Mouse (Mus musculus): ENCODE measurements at regions not wholly inside any gene's neighbourhood (a gene's known extent, or its start where the extent isn't known, plus 50 kb on each side); places are given as distances from the start of the nearest gene placed in this dataset.

GRCm38 (mm10) chr2:79065321-79065720, 189.9 kb upstream of the Itga4 start:
- WGBS: 56% methylated on average over 1 of the region's 1 CpGs
- TF ChIP-seq CTCF (IDR thresholded peaks at IDR 0.05; ENCODE audit: borderline replicate concordance, control insufficient read depth, extremely low read depth, insufficient read depth, low read length, poor library complexity) (no peak), POLR2A (IDR thresholded peaks at IDR 0.05; ENCODE audit: control insufficient read depth, extremely low read depth, insufficient read depth, low read length, poor library complexity) (no peak)
- no peak overlapping the region for H3K27ac ChIP-seq (ENCODE audit: control insufficient read depth, insufficient read depth, low read length)

DNA sequence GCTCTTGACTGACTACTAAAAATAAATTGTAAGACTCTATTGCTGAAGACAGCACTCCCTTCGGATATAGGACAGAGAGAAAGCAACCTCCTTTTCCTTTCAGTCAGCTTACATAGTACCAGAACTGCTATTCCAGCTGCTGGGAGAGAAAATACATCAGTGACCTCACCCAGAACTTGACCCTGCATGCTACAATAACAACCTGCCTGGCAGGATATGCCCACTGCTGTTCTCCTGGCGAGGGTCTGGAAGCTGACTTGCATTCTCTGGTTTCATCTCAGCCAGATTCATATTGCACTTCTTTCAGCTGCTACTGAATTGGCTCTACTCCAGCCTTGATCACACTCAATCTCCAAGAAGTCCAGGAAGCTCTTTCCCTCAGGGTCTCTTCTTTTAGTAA, 179.1 kb upstream of the Itga4 start:
- 82% methylated on average over 2 of the region's 2 CpGs for WGBS
- TF ChIP-seq CTCF (IDR thresholded peaks at IDR 0.05; ENCODE audit: borderline replicate concordance, control insufficient read depth, extremely low read depth, insufficient read depth, low read length, poor library complexity): no peak
- TF ChIP-seq POLR2A (IDR thresholded peaks at IDR 0.05; ENCODE audit: control insufficient read depth, extremely low read depth, insufficient read depth, low read length, poor library complexity): no peak
- no peak for DNase-seq
- no peaks in the 10 kb centered on the region for H3K4me1 ChIP-seq (replicated peaks; ENCODE audit: control insufficient read depth, insufficient read depth, low read length)
- no peaks in the 10 kb centered on the region for H3K36me3 ChIP-seq (ENCODE audit: control insufficient read depth, insufficient read depth, low read length)
- H3K4me3 ChIP-seq (ENCODE audit: control insufficient read depth, insufficient read depth, low read length): no peak overlapping the region
- no peaks in the 10 kb centered on the region for H3K27me3 ChIP-seq (ENCODE audit: control insufficient read depth, insufficient read depth, low read length)
- H3K27ac ChIP-seq (ENCODE audit: control insufficient read depth, insufficient read depth, low read length): no peak overlapping the region

More at GRCm38 (mm10) chr2:79065321-79065720, 189.9 kb upstream of the Itga4 start:
- no peak for DNase-seq
- Histone ChIP-seq H3K36me3 (ENCODE audit: control insufficient read depth, insufficient read depth, low read length) (no peaks in the 10 kb centered on the region), H3K27me3 (ENCODE audit: control insufficient read depth, insufficient read depth, low read length) (no peaks in the 10 kb centered on the region), H3K4me1 (replicated peaks; ENCODE audit: control insufficient read depth, insufficient read depth, low read length) (no peaks in the 10 kb centered on the region), H3K4me3 (ENCODE audit: control insufficient read depth, insufficient read depth, low read length) (no peak overlapping the region)

DNA sequence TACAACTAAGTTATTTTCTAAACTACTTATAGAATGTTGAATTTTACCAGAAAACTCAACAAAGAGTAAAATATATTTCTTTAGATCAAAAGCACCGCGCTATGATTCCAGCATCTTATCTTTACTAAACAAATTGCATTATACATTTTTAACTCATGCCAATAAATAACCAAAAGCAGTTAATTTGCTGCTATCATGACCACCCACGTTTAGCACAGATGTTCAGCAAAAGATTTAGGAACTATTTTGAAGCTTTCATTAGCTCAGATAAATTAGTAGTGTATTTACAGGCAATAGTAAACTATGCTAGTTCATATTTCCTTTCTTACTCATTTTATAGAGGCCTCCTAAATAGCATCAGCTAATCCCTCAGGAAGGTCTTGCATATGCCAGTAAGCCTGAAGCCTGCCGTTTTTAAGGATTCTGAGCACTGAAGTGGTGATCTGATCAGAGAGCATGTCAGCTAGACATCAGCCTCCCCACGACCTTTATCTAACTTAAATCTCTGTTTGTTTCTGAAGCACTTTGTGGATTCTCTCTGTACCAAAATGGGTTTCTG, 176.3 kb upstream of the Itga4 start:
- Histone ChIP-seq H3K36me3 (ENCODE audit: control insufficient read depth, insufficient read depth, low read length) (no peaks in the 10 kb centered on the region), H3K4me1 (replicated peaks; ENCODE audit: control insufficient read depth, insufficient read depth, low read length) (no peaks in the 10 kb centered on the region), H3K27me3 (ENCODE audit: control insufficient read depth, insufficient read depth, low read length) (no peaks in the 10 kb centered on the region), H3K4me3 (ENCODE audit: control insufficient read depth, insufficient read depth, low read length) (no peak overlapping the region), H3K27ac (ENCODE audit: control insufficient read depth, insufficient read depth, low read length) (no peak overlapping the region)
- DNase-seq: no peak
- WGBS: 57% methylated on average over 5 of the region's 5 CpGs
- no peak for TF ChIP-seq POLR2A (IDR thresholded peaks at IDR 0.05; ENCODE audit: control insufficient read depth, extremely low read depth, insufficient read depth, low read length, poor library complexity)
- TF ChIP-seq CTCF (IDR thresholded peaks at IDR 0.05; ENCODE audit: borderline replicate concordance, control insufficient read depth, extremely low read depth, insufficient read depth, low read length, poor library complexity): no peak

DNA sequence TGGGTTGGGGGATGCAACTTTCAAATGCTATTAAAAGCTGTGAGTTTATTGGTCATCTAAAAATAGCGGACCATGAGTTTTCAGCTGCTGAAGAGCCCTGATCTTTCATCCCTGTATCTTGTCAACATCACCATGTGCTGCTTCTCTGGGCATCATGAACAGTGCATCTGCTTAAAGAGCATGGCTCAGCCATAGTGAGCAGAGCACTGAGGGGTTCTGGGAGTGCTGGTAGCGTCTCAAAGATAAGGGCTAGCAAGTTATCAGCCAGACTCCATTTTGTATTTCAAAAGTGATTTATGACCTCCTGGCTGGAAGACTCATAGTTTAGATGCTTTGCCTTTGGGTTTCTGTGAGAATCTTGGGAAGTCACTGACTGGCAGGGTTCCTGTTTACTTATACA, 173.5 kb upstream of the Itga4 start:
- no peaks in the 10 kb centered on the region for H3K36me3 ChIP-seq (ENCODE audit: control insufficient read depth, insufficient read depth, low read length)
- no peak for TF ChIP-seq CTCF (IDR thresholded peaks at IDR 0.05; ENCODE audit: borderline replicate concordance, control insufficient read depth, extremely low read depth, insufficient read depth, low read length, poor library complexity)
- TF ChIP-seq POLR2A (IDR thresholded peaks at IDR 0.05; ENCODE audit: control insufficient read depth, extremely low read depth, insufficient read depth, low read length, poor library complexity): no peak
- no peak overlapping the region for H3K4me3 ChIP-seq (ENCODE audit: control insufficient read depth, insufficient read depth, low read length)
- no peak overlapping the region for H3K27ac ChIP-seq (ENCODE audit: control insufficient read depth, insufficient read depth, low read length)
- H3K4me1 ChIP-seq (replicated peaks; ENCODE audit: control insufficient read depth, insufficient read depth, low read length): peaks cover 4% of the 10 kb centered on the region; the same call in 1 of the 2 replicates
- no peaks in the 10 kb centered on the region for H3K27me3 ChIP-seq (ENCODE audit: control insufficient read depth, insufficient read depth, low read length)
- whole genome bisulfite sequencing: 93% methylated on average over 2 of the region's 2 CpGs
- no peak for DNase-seq

DNA sequence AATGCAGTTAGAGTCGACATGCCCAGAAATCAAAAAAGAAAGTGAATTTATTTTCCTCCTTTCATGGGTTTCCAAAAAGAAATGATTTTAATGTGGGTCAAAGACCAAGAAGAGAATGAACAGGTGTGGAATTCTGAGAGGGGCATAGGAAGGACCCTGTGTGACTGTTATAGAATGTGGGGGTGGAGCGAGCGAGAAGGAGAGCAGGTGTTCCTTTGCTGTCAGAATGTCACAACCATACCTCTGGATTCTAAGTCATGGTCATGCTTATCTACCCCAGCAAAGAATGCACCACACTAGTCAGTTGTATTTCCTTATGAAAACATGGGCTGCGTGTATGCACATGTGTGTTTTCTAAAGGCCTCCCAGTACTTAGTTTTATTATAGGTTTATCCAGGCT, 168.9 kb upstream of the Itga4 start:
- DNase-seq: peak; percentile 41
- Histone ChIP-seq H3K36me3 (ENCODE audit: control insufficient read depth, insufficient read depth, low read length) (no peaks in the 10 kb centered on the region), H3K27me3 (ENCODE audit: control insufficient read depth, insufficient read depth, low read length) (no peaks in the 10 kb centered on the region), H3K4me3 (ENCODE audit: control insufficient read depth, insufficient read depth, low read length) (no peak overlapping the region), H3K27ac (ENCODE audit: control insufficient read depth, insufficient read depth, low read length) (no peak overlapping the region; the same call in 1 of the 2 replicates), H3K4me1 (replicated peaks; ENCODE audit: control insufficient read depth, insufficient read depth, low read length) (peaks cover 6% of the 10 kb centered on the region)
- WGBS: 31% methylated on average over 4 of the region's 4 CpGs
- TF ChIP-seq CTCF (IDR thresholded peaks at IDR 0.05; ENCODE audit: borderline replicate concordance, control insufficient read depth, extremely low read depth, insufficient read depth, low read length, poor library complexity) (no peak), POLR2A (IDR thresholded peaks at IDR 0.05; ENCODE audit: control insufficient read depth, extremely low read depth, insufficient read depth, low read length, poor library complexity) (no peak)

- peak; percentile 15 for DNase-seq
- Histone ChIP-seq H3K4me1 (replicated peaks; ENCODE audit: control insufficient read depth, insufficient read depth, low read length) (peaks cover 6% of the 10 kb centered on the region), H3K36me3 (ENCODE audit: control insufficient read depth, insufficient read depth, low read length) (no peaks in the 10 kb centered on the region), H3K27me3 (ENCODE audit: control insufficient read depth, insufficient read depth, low read length) (no peaks in the 10 kb centered on the region), H3K4me3 (ENCODE audit: control insufficient read depth, insufficient read depth, low read length) (peak overlapping the region; percentile 26), H3K27ac (ENCODE audit: control insufficient read depth, insufficient read depth, low read length) (no peak overlapping the region)
- WGBS: 5% methylated on average over 9 of the region's 9 CpGs
- TF ChIP-seq POLR2A (IDR thresholded peaks at IDR 0.05; ENCODE audit: control insufficient read depth, extremely low read depth, insufficient read depth, low read length, poor library complexity): no peak
- no peak for TF ChIP-seq CTCF (IDR thresholded peaks at IDR 0.05; ENCODE audit: borderline replicate concordance, control insufficient read depth, extremely low read depth, insufficient read depth, low read length, poor library complexity)
Measured at GRCm38 (mm10) chr2:79086857-79087578, 168.2 kb upstream of the Itga4 start.
